Mouse (Mus musculus) embryonic facial prominence, embryonic 11.5 days (tissue): ENCODE results near the gene Ubr7. TPM values are rescaled to one million over a fixed set of nuclear protein-coding genes. Genes with fewer than 3 reads are reported as not detected.

Experiments used
- ATAC-seq: fragments of 200-750 bp; cut with Nextera tagmentation; replicated peaks from 2 replicates; pipeline ENCODE4 v1.8.0; 2017; ENCODE audit warnings: low read depth; ENCODE audit not compliant: insufficient number of reproducible peaks, low FRiP score, low TSS enrichment
- DNase-seq: peaks from one replicate; pipeline ENCODE4 v3.0.0-alpha.2; 2015; ENCODE audit warnings: low spot score
- H3K27ac ChIP-seq: fragments of 300-500 bp; sonication (generic); replicated peaks from 2 replicates; pipeline ENCODE4 v1.5.1; 2014; ENCODE audit warnings: mild to moderate bottlenecking, low read depth, low read length, control low read depth
- H3K27me3 ChIP-seq: fragments of 300-500 bp; sonication (generic); 2 replicates; pipeline ENCODE4 v1.6.1; 2014; ENCODE audit warnings: mild to moderate bottlenecking, low read length, moderate library complexity, mixed read lengths; ENCODE audit not compliant: control insufficient read depth, insufficient read depth
- H3K36me3 ChIP-seq: fragments of 300-500 bp; sonication (generic); replicated peaks from 2 replicates; pipeline ENCODE4 v1.6.1; 2014; ENCODE audit warnings: low read depth, mild to moderate bottlenecking, low read length, moderate library complexity, mixed read lengths; ENCODE audit not compliant: control insufficient read depth, insufficient read depth
- H3K4me1 ChIP-seq: fragments of 300-500 bp; sonication (generic); 2 replicates; pipeline ENCODE4 v1.6.1; 2014; ENCODE audit warnings: low read length, mixed read lengths; ENCODE audit not compliant: control insufficient read depth, insufficient read depth
- H3K4me2 ChIP-seq: fragments of 300-500 bp; sonication (generic); 2 replicates; pipeline ENCODE4 v1.6.1; 2014; ENCODE audit warnings: low read depth, mild to moderate bottlenecking, control low read depth, low read length, moderate library complexity
- H3K4me3 ChIP-seq: fragments of 300-500 bp; sonication (generic); 2 replicates; pipeline ENCODE4 v1.5.1; 2014; ENCODE audit warnings: low read depth, low read length, control low read depth
- H3K9ac ChIP-seq: fragments of 300-500 bp; sonication (generic); replicated peaks from 2 replicates; pipeline ENCODE4 v1.6.1; 2014; ENCODE audit warnings: mild to moderate bottlenecking, control low read depth, low read length
- H3K9me3 ChIP-seq: fragments of 300-500 bp; sonication (generic); replicated peaks from 2 replicates; pipeline ENCODE4 v1.6.1; 2016; ENCODE audit warnings: mild to moderate bottlenecking, low read length, inconsistent platforms, mixed read lengths; ENCODE audit not compliant: control insufficient read depth
- WGBS: fragments of 180-500 bp; shearing (Covaris S2); extraction: QIAGEN DNeasy Blood & Tissue Kit; methylation state at CpG from one replicate; pipeline ENCODE4 v1.1.7; 2014; 5-methylcytosine and 5-hydroxymethylcytosine counted together
- polyA plus RNA-seq: library from polyadenylated mRNA; unstranded; fragments of >200 nt; fragmentation: Nextera tagmentation; extraction: Ambion mirVana; gene quantifications from 2 replicates; pipeline ENCODE4 v1.2.1, GENCODE M21; 2014

Ubr7 gene
- polyA plus RNA-seq, 1 experiment from 2014 or later, result 68.1 TPM

- H3K9me3 ChIP-seq, result no peaks in the 10 kb centered on the region
- H3K4me1 ChIP-seq, result no peaks in the 10 kb centered on the region
- WGBS, result 79% methylated on average over 5 of the region's 5 CpGs
- no peak overlapping the region for H3K9ac ChIP-seq
- 0 out of 2 replicates have a peak, but pooled peaks cover 3% of the 10 kb centered on the region for H3K36me3 ChIP-seq
- DNase-seq (no peak), ATAC-seq (no peak)
- H3K4me3 ChIP-seq, result no peak overlapping the region
- no peaks in the 10 kb centered on the region for H3K27me3 ChIP-seq
- no peak overlapping the region for H3K4me2 ChIP-seq
- no peak overlapping the region for H3K27ac ChIP-seq
These were observed 27.8 kb downstream of the Ubr7 start for GRCm38 (mm10) chr12:102785593-102785985.

GRCm38 (mm10) chr12:102787927-102788326 is 30.2 kb downstream of the Ubr7 start:
- Histone ChIP-seq H3K9ac (no peak overlapping the region), H3K36me3 (peaks cover 5% of the 10 kb centered on the region; the same call in 1 of the 2 replicates), H3K4me3 (no peak overlapping the region), H3K4me1 (no peaks in the 10 kb centered on the region), H3K27ac (no peak overlapping the region), H3K4me2 (no peak overlapping the region), H3K9me3 (no peaks in the 10 kb centered on the region), H3K27me3 (no peaks in the 10 kb centered on the region)
- ATAC-seq, result no peak
- no peak for DNase-seq
- WGBS, result 89% methylated on average over 7 of the region's 7 CpGs

GRCm38 (mm10) chr12:102799528-102799927 is 41.8 kb downstream of the Ubr7 start:
- no peaks in the 10 kb centered on the region for H3K9me3 ChIP-seq
- no peak for ATAC-seq
- no peaks in the 10 kb centered on the region for H3K36me3 ChIP-seq
- no peak for DNase-seq
- no peak overlapping the region for H3K27ac ChIP-seq
- no peaks in the 10 kb centered on the region for H3K4me1 ChIP-seq
- H3K4me2 ChIP-seq, result no peak overlapping the region
- no peaks in the 10 kb centered on the region for H3K27me3 ChIP-seq
- H3K4me3 ChIP-seq, result no peak overlapping the region
- 96% methylated on average over 2 of the region's 2 CpGs for WGBS
- H3K9ac ChIP-seq, result no peak overlapping the region

GRCm38 (mm10) chr12:102814858-102815257 is 57.1 kb downstream of the Ubr7 start:
- H3K4me1 ChIP-seq, result no peaks in the 10 kb centered on the region
- H3K9ac ChIP-seq, result no peak overlapping the region
- H3K4me3 ChIP-seq, result no peak overlapping the region
- H3K36me3 ChIP-seq, result no peaks in the 10 kb centered on the region
- H3K4me2 ChIP-seq, result no peak overlapping the region
- no peaks in the 10 kb centered on the region for H3K27me3 ChIP-seq
- no peak overlapping the region for H3K27ac ChIP-seq
- DNase-seq (no peak), ATAC-seq (no peak)
- WGBS, result 86% methylated on average over 1 of the region's 1 CpGs
- no peaks in the 10 kb centered on the region for H3K9me3 ChIP-seq

- no peak for ATAC-seq
- H3K9ac ChIP-seq, result no peak overlapping the region
- 94% methylated on average over 1 of the region's 1 CpGs for WGBS
These were observed 68.6 kb downstream of the Ubr7 start for GRCm38 (mm10) chr12:102826399-102826798.

GRCm38 (mm10) chr12:102827119-102827518 is 69.4 kb downstream of the Ubr7 start:
- DNase-seq (no peak), ATAC-seq (no peak)
- Histone ChIP-seq H3K4me3 (no peak overlapping the region), H3K36me3 (no peaks in the 10 kb centered on the region), H3K27ac (no peak overlapping the region), H3K27me3 (no peaks in the 10 kb centered on the region), H3K9me3 (no peaks in the 10 kb centered on the region), H3K4me1 (no peaks in the 10 kb centered on the region), H3K4me2 (no peak overlapping the region), H3K9ac (no peak overlapping the region)
- WGBS, result 87% methylated on average over 1 of the region's 1 CpGs

More at GRCm38 (mm10) chr12:102826399-102826798, 68.6 kb downstream of the Ubr7 start:
- Histone ChIP-seq H3K4me1 (no peaks in the 10 kb centered on the region), H3K36me3 (no peaks in the 10 kb centered on the region), H3K4me3 (no peak overlapping the region), H3K9me3 (no peaks in the 10 kb centered on the region), H3K4me2 (no peak overlapping the region), H3K27me3 (no peaks in the 10 kb centered on the region), H3K27ac (no peak overlapping the region)
- DNase-seq, result no peak

Other genes starting within 250 kb of the Ubr7 start
- 6.2 and 6.5 TPM in 2 replicates for gene Chga, start 203.0 kb upstream of the Ubr7 start, polyA plus RNA-seq
- gene Itpk1, start 53.0 kb upstream of the Ubr7 start, polyA plus RNA-seq, result 8.4 and 9.4 TPM in 2 replicates
- 34.5 and 37.2 TPM in 2 replicates for gene Moap1, start 14.3 kb upstream of the Ubr7 start, polyA plus RNA-seq
- 10.1 and 10.9 TPM in 2 replicates for gene Tmem251, start 14.2 kb upstream of the Ubr7 start, polyA plus RNA-seq
- gene Gm28051, start 202 bp upstream of the Ubr7 start, polyA plus RNA-seq, result not detected in 2 replicates
- gene Gon7, start 164 bp upstream of the Ubr7 start, polyA plus RNA-seq, result 34.7 and 38.3 TPM in 2 replicates
- 30.2 and 31.4 TPM in 2 replicates for gene Gm20604, start 705 bp downstream of the Ubr7 start, polyA plus RNA-seq
- gene Btbd7, start 120.5 kb downstream of the Ubr7 start, polyA plus RNA-seq, result 21.0 and 21.7 TPM in 2 replicates
- not detected in 2 replicates for gene Cox8c, start 141.3 kb downstream of the Ubr7 start, polyA plus RNA-seq
- 0.46 and 0.54 TPM in 2 replicates for gene Unc79, start 190.9 kb downstream of the Ubr7 start, polyA plus RNA-seq